Mouse (Mus musculus) forebrain, embryonic 12.5 days (tissue): ENCODE measurements around the gene Oxgr1. TPM values are rescaled to one million over a fixed set of nuclear protein-coding genes. Genes with fewer than 3 reads are reported as not detected.
"Not testable (repeated sequence)": the region's sequence is repeated elsewhere in the genome, so short reads cannot be mapped to it uniquely, and the experiment has no call there.

Source experiments
- ATAC-seq: fragments of 200-750 bp; cut with Nextera tagmentation; 2 replicates; pipeline ENCODE4 v1.8.0; 2017; ENCODE audit warnings: moderate TSS enrichment; ENCODE audit not compliant: low FRiP score
- H3K27ac ChIP-seq: fragments of 300-500 bp; sonication (generic); 2 replicates; pipeline ENCODE4 v1.5.1; 2016; ENCODE audit warnings: mild to moderate bottlenecking
- H3K27me3 ChIP-seq: fragments of 300-500 bp; sonication (generic); 2 replicates; pipeline ENCODE4 v1.6.1; 2016; ENCODE audit warnings: mild to moderate bottlenecking
- H3K36me3 ChIP-seq: fragments of 300-500 bp; sonication (generic); replicated peaks from 2 replicates; pipeline ENCODE4 v1.6.1; 2016; ENCODE audit warnings: mild to moderate bottlenecking
- H3K4me1 ChIP-seq: fragments of 300-500 bp; sonication (generic); 2 replicates; pipeline ENCODE4 v1.6.1; 2016
- H3K4me2 ChIP-seq: fragments of 300-500 bp; sonication (generic); 2 replicates; pipeline ENCODE4 v1.6.1; 2016; ENCODE audit warnings: mild to moderate bottlenecking, moderate library complexity
- H3K4me3 ChIP-seq: fragments of 300-500 bp; sonication (generic); replicated peaks from 2 replicates; pipeline ENCODE4 v1.5.1; 2016; ENCODE audit warnings: mild to moderate bottlenecking
- H3K9ac ChIP-seq: fragments of 300-500 bp; sonication (generic); 2 replicates; pipeline ENCODE4 v1.6.1; 2016; ENCODE audit warnings: mild to moderate bottlenecking
- H3K9me3 ChIP-seq: fragments of 300-500 bp; sonication (generic); 2 replicates; pipeline ENCODE4 v1.6.1; 2016
- WGBS: fragments of 180-500 bp; shearing (Covaris S2); methylation state at CpG from one replicate; pipeline ENCODE4 v1.1.7; 2016; 5-methylcytosine and 5-hydroxymethylcytosine counted together
- polyA plus RNA-seq: library from polyadenylated mRNA; unstranded; fragments of >200 nt; fragmentation: Nextera tagmentation; extraction: Ambion mirVana; gene quantifications from 2 replicates; pipeline ENCODE4 v1.2.1, GENCODE M21; 2016

Oxgr1 gene
- polyA plus RNA-seq, 1 experiment from 2014 or later: not detected

DNA sequence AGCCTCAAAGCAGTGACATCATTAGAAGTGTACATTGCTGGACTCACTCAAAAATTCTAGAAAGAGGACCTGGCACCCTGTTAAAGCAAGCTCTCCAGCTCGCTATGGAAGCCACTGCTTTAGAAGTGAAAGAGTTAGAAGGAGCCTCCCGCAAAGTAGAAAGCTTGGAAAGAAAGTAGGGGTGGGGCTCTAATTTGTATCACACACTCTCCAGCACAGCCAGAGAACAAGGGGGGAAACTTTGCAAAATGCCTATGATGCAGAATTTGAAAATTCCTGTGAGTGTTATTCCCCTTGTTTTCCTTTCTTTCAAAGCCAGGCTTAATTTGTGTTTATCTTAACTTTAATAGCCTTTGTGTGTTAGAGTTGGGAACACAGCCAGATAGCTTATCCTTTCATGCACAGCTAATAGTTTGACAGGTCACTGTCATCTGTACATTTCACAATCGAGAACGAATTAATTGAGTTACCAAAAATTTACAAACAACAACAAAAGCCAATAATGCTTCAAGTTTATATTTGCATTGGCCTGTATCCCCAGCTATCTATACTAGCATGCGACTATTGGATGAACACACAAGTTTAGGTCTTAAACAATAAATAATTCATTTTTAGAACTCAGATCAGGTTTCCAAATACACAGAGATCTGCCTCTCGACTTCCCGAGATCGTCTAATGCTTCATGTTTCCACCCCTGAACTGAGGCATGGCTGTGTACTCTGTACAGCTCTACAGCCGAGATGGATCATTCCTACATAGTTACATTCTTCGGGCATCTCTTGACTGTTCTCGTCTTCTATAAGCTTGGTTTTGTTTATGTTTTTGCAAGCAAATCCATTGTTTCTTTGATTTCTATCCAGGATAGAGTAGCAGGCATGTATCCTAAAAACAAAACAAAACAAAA is 32.0 kb downstream of the Oxgr1 start:
- no peak overlapping the region for H3K27ac ChIP-seq
- WGBS: 83% methylated on average over 11 of the region's 11 CpGs
- H3K36me3 ChIP-seq: no peaks in the 10 kb centered on the region
- H3K4me1 ChIP-seq: no peaks in the 10 kb centered on the region
- no peak overlapping the region for H3K4me2 ChIP-seq
- H3K4me3 ChIP-seq: no peak overlapping the region
- H3K9ac ChIP-seq: no peak overlapping the region
- no peaks in the 10 kb centered on the region for H3K9me3 ChIP-seq
- no peaks in the 10 kb centered on the region for H3K27me3 ChIP-seq
- no peak for ATAC-seq

- Histone ChIP-seq H3K27ac (no peak overlapping the region), H3K4me1 (no peaks in the 10 kb centered on the region), H3K27me3 (no peaks in the 10 kb centered on the region), H3K36me3 (no peaks in the 10 kb centered on the region), H3K4me3 (no peak overlapping the region), H3K4me2 (no peak overlapping the region), H3K9ac (no peak overlapping the region), H3K9me3 (no peaks in the 10 kb centered on the region)
- ATAC-seq: no peak
- 32% methylated on average over 1 of the region's 1 CpGs for WGBS
Observed at GRCm38 (mm10) chr14:120005153-120005552, 37.1 kb downstream of the Oxgr1 start.

DNA sequence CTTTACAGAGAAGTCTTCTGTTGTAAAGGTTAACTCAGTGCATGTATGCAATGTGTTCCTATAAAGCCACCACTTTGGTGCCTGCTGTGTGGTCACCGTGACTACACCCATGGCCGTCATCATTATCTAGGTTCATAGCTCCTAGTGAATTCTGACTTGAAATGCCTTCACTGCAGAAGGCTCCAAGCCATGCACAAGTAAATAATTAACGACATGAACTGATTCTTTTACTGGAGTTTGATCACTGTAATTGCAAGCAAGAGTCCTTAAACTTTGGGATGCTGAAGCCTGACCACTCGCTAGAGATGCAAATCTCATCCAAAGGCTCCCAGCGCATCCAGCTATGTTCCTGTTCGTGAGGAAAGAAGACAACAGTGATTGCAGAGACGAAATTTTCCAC is 38.6 kb downstream of the Oxgr1 start:
- ATAC-seq: no peak
- no peak overlapping the region for H3K4me3 ChIP-seq
- H3K4me2 ChIP-seq: no peak overlapping the region
- WGBS: 87% methylated on average over 7 of the region's 7 CpGs
- H3K36me3 ChIP-seq: no peaks in the 10 kb centered on the region
- no peaks in the 10 kb centered on the region for H3K27me3 ChIP-seq
- H3K9ac ChIP-seq: no peak overlapping the region
- H3K9me3 ChIP-seq: no peaks in the 10 kb centered on the region
- no peak overlapping the region for H3K27ac ChIP-seq
- H3K4me1 ChIP-seq: no peaks in the 10 kb centered on the region

- WGBS: 86% methylated on average over 4 of the region's 4 CpGs
Observed at GRCm38 (mm10) chr14:120002673-120003072, 39.6 kb downstream of the Oxgr1 start.

DNA sequence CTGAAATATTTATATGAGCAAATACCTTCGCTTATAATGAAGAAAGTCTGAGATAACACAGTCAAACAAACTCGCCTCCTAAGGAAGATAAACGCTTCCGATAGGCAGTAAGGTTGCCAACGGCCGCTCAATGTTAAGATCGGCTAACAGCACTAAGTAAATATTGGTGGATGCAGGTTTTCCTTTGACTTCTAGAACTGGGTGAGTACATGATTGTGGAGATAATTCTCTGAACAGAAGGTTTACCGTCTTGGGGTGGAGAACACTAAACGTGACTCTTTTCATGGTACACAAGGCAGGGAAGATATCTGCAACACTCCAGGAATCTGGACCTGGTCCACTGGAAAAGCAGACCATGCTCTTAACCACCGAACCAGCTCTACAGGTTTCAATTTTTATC is 52.6 kb downstream of the Oxgr1 start:
- no peaks in the 10 kb centered on the region for H3K27me3 ChIP-seq
- H3K4me1 ChIP-seq: no peaks in the 10 kb centered on the region
- H3K9ac ChIP-seq: no peak overlapping the region
- H3K36me3 ChIP-seq: no peaks in the 10 kb centered on the region
- WGBS: 93% methylated on average over 10 of the region's 10 CpGs
- no peak for ATAC-seq
- no peak overlapping the region for H3K4me2 ChIP-seq
- no peak overlapping the region for H3K27ac ChIP-seq
- no peaks in the 10 kb centered on the region for H3K9me3 ChIP-seq
- no peak overlapping the region for H3K4me3 ChIP-seq

More at GRCm38 (mm10) chr14:120002673-120003072, 39.6 kb downstream of the Oxgr1 start:
- no peak overlapping the region for H3K4me2 ChIP-seq
- no peaks in the 10 kb centered on the region for H3K4me1 ChIP-seq
- ATAC-seq: no peak
- no peak overlapping the region for H3K27ac ChIP-seq
- H3K9me3 ChIP-seq: no peaks in the 10 kb centered on the region
- H3K4me3 ChIP-seq: no peak overlapping the region
- no peaks in the 10 kb centered on the region for H3K36me3 ChIP-seq
- no peaks in the 10 kb centered on the region for H3K27me3 ChIP-seq
- H3K9ac ChIP-seq: no peak overlapping the region

- Histone ChIP-seq H3K4me3 (no peak overlapping the region), H3K9ac (no peak overlapping the region)
- ATAC-seq: no peak
Observed at GRCm38 (mm10) chr14:119988937-119989645, 53.1 kb downstream of the Oxgr1 start.

GRCm38 (mm10) chr14:119987257-119987656 is 55.0 kb downstream of the Oxgr1 start:
- Histone ChIP-seq H3K27ac (no peak overlapping the region), H3K27me3 (no peaks in the 10 kb centered on the region), H3K4me3 (no peak overlapping the region), H3K4me2 (no peak overlapping the region), H3K4me1 (no peaks in the 10 kb centered on the region), H3K36me3 (no peaks in the 10 kb centered on the region), H3K9me3 (no peaks in the 10 kb centered on the region), H3K9ac (no peak overlapping the region)
- WGBS: 69% methylated on average over 1 of the region's 1 CpGs
- ATAC-seq: no peak

More at GRCm38 (mm10) chr14:119988937-119989645, 53.1 kb downstream of the Oxgr1 start:
- Histone ChIP-seq H3K4me1 (no peaks in the 10 kb centered on the region), H3K4me2 (no peak overlapping the region), H3K27ac (no peak overlapping the region), H3K27me3 (no peaks in the 10 kb centered on the region), H3K9me3 (no peaks in the 10 kb centered on the region), H3K36me3 (no peaks in the 10 kb centered on the region)
- WGBS: 84% methylated on average over 7 of the region's 7 CpGs

DNA sequence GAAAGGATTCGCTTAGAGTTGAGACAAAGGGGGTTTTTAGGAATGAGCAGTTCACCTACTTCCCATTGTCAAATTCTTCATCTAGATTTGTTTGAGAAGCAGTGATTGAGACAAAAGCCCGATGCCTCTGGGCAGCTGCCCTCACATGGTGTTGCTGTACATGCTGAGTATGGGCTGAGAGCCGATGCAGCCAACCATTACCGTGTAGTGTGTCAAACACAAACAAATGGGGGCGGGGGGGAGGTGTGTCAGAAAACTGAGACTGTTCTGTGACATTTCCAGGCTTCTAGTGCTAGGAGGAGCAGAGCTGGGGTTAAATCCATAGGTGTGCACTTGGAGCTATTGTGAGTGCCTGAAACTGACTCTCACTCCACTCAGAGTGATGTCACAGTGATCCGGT is 55.5 kb downstream of the Oxgr1 start:
- 85% methylated on average over 6 of the region's 6 CpGs for WGBS
- H3K27me3 ChIP-seq: no peaks in the 10 kb centered on the region
- ATAC-seq: no peak
- H3K27ac ChIP-seq: no peak overlapping the region
- H3K9me3 ChIP-seq: no peaks in the 10 kb centered on the region
- no peak overlapping the region for H3K9ac ChIP-seq
- H3K4me2 ChIP-seq: no peak overlapping the region
- H3K36me3 ChIP-seq: no peaks in the 10 kb centered on the region
- no peaks in the 10 kb centered on the region for H3K4me1 ChIP-seq
- H3K4me3 ChIP-seq: no peak overlapping the region

DNA sequence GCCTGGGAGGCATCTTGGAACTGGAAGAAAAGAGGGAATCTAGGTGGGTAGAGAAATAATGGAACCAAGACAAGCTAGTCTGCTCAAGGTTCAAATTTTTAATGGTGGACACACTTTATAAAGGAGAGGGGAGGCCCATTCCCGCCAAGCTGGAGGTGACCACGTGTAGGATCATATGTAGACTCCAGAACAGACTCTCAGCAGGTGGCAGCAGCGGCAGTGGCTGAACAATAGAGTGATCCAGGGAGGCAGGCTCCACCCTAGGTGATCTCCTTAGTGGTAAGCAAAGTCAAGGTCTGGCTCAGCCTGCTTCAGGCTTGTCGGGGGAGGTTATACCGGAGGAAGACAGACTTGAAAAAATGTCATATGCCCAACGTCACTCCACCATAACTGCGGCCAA is 55.9 kb downstream of the Oxgr1 start:
- H3K4me2 ChIP-seq, H3K4me3 ChIP-seq, H3K9me3 ChIP-seq, ATAC-seq, H3K27ac ChIP-seq, H3K9ac ChIP-seq, H3K4me1 ChIP-seq, H3K27me3 ChIP-seq, H3K36me3 ChIP-seq: not testable (repeated sequence)
- whole genome bisulfite sequencing: 75% methylated on average over 7 of the region's 7 CpGs

DNA sequence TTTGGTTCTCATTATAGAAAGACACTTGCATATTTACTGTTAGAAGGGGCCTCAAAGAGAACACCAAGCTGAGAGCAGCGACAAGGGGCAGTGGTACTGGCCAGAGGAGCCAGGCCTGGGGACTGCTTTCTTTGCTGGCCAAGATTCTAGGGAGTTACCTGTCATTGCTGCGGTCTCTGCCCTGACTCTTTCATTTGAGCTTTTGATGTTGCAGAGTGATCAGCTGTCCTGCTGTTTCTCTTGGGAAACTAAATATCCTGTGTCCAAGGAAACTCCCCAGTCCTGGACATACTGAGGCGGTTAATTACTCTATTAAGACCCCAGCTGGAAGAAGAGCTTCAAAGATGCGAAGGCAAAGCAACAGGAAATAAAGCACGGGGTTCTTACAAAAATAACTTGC is 60.9 kb downstream of the Oxgr1 start:
- H3K4me1 ChIP-seq: peaks cover 11% of the 10 kb centered on the region
- no peak overlapping the region for H3K9ac ChIP-seq
- no peak overlapping the region for H3K4me3 ChIP-seq
- no peaks in the 10 kb centered on the region for H3K9me3 ChIP-seq
- ATAC-seq: no peak
- H3K27ac ChIP-seq: no peak overlapping the region
- H3K4me2 ChIP-seq: no peak overlapping the region
- WGBS: 28% methylated on average over 5 of the region's 5 CpGs
- no peaks in the 10 kb centered on the region for H3K27me3 ChIP-seq
- no peaks in the 10 kb centered on the region for H3K36me3 ChIP-seq

- H3K27me3 ChIP-seq: no peaks in the 10 kb centered on the region
- ATAC-seq: peak; percentile 70; the same call in 1 of the 2 replicates
- 38% methylated on average over 6 of the region's 6 CpGs for WGBS
- H3K36me3 ChIP-seq: no peaks in the 10 kb centered on the region
- peaks cover 11% of the 10 kb centered on the region for H3K4me1 ChIP-seq
- H3K27ac ChIP-seq: no peak overlapping the region
- H3K4me3 ChIP-seq: no peak overlapping the region
- H3K9me3 ChIP-seq: no peaks in the 10 kb centered on the region
- H3K4me2 ChIP-seq: no peak overlapping the region
- no peak overlapping the region for H3K9ac ChIP-seq
Observed at GRCm38 (mm10) chr14:119980698-119981235, 61.5 kb downstream of the Oxgr1 start.
